Mouse (Mus musculus) cortical plate, adult 2 months (tissue): ENCODE measurements around the gene Elmo3.

Experiments used
- CTCF ChIP-seq: fragments of 200-500 bp; IDR thresholded peaks from 2 replicates; pipeline ENCODE4 v1.5.1; 2011; ENCODE audit warnings: mild to moderate bottlenecking, control low read depth, low read length; ENCODE audit not compliant: insufficient read depth; ENCODE audit errors: extremely low read depth
- POLR2A ChIP-seq: fragments of 200-500 bp; IDR thresholded peaks from 2 replicates; pipeline ENCODE4 v1.6.1; 2011; ENCODE audit warnings: mild to moderate bottlenecking, low read length, control low read depth; ENCODE audit not compliant: insufficient read depth; ENCODE audit errors: extremely low read depth

DNA sequence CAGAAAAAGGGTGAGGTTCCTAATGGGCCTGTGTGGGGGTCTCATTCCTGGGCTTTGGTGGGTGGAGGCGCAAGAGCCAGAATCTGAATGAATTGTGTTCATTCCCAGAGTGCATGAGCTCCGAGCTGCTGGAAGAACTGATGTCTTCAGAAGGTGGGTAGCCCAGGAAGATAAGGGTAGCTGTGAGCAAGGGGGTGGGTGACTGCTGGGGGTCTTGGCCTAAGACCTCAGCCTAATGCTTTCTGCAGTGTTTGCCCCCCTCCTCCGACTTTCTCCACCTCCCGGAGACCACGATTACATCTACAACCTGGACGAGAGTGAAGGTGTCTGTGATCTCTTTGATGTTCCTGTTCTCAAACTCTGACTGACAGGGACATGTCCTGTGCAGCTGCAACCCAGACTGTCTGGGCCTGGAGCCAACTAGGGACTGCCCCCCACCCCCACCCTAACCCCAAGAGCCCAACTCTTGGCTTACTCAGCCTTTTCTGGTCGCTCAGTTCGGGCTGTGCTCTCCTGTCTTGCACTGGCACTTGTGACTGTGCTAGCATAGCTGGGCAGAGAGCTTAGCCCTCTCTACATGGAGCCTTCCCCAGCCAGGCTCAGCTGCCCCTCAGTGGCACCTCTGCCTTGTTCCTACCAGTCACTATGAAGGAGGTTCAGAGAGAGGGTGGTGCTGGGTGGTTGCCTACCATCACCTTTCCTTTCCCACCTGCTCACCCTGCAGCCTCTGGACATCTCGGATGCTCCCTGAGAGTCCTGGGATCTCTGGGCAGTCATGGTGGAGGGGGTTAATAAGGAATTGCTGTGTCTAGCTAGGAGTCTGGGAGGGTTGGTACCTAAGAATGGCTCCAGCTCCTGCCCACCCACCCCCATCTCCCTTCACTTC lies 833 bp upstream of the Elmo3 start:
- TF ChIP-seq POLR2A (peak; percentile 54; the same call in 1 of the 2 replicates), CTCF (no peak)
